Mouse (Mus musculus) hindbrain, embryonic 12.5 days (tissue): Measurements from ENCODE around the gene Paqr7. TPM values are rescaled to one million over a fixed set of nuclear protein-coding genes. Genes with fewer than 3 reads are reported as not detected.

Experiments used
- ATAC-seq: fragments of 200-750 bp; cut with Nextera tagmentation; 2 replicates; pipeline ENCODE4 v1.8.0; 2017; ENCODE audit warnings: moderate TSS enrichment; ENCODE audit not compliant: low FRiP score
- H3K27ac ChIP-seq: fragments of 300-500 bp; sonication (generic); 2 replicates; pipeline ENCODE4 v1.5.1; 2016; ENCODE audit warnings: mild to moderate bottlenecking
- H3K27me3 ChIP-seq: fragments of 300-500 bp; sonication (generic); 2 replicates; pipeline ENCODE4 v1.6.1; 2016; ENCODE audit warnings: mild to moderate bottlenecking
- H3K36me3 ChIP-seq: fragments of 300-500 bp; sonication (generic); 2 replicates; pipeline ENCODE4 v1.6.1; 2016; ENCODE audit warnings: mild to moderate bottlenecking
- H3K4me1 ChIP-seq: fragments of 300-500 bp; sonication (generic); 2 replicates; pipeline ENCODE4 v1.6.1; 2016
- H3K4me2 ChIP-seq: fragments of 300-500 bp; sonication (generic); replicated peaks from 2 replicates; pipeline ENCODE4 v1.6.1; 2016; ENCODE audit warnings: mild to moderate bottlenecking
- H3K4me3 ChIP-seq: fragments of 300-500 bp; sonication (generic); 2 replicates; pipeline ENCODE4 v1.5.1; 2016; ENCODE audit warnings: mild to moderate bottlenecking
- H3K9ac ChIP-seq: fragments of 300-500 bp; sonication (generic); 2 replicates; pipeline ENCODE4 v1.6.1; 2016; ENCODE audit warnings: mild to moderate bottlenecking, moderate library complexity
- H3K9me3 ChIP-seq: fragments of 300-500 bp; sonication (generic); replicated peaks from 2 replicates; pipeline ENCODE4 v1.6.1; 2016; ENCODE audit warnings: mild to moderate bottlenecking
- WGBS: fragments of 180-500 bp; shearing (Covaris S2); methylation state at CpG from one replicate; pipeline ENCODE4 v1.1.7; 2016; 5-methylcytosine and 5-hydroxymethylcytosine counted together
- polyA plus RNA-seq: library from polyadenylated mRNA; unstranded; fragments of >200 nt; fragmentation: Nextera tagmentation; extraction: Ambion mirVana; gene quantifications from 2 replicates; pipeline ENCODE4 v1.2.1, GENCODE M21; 2016

Paqr7 gene
- polyA plus RNA-seq: 9.7 and 9.8 TPM in 2 replicates

DNA sequence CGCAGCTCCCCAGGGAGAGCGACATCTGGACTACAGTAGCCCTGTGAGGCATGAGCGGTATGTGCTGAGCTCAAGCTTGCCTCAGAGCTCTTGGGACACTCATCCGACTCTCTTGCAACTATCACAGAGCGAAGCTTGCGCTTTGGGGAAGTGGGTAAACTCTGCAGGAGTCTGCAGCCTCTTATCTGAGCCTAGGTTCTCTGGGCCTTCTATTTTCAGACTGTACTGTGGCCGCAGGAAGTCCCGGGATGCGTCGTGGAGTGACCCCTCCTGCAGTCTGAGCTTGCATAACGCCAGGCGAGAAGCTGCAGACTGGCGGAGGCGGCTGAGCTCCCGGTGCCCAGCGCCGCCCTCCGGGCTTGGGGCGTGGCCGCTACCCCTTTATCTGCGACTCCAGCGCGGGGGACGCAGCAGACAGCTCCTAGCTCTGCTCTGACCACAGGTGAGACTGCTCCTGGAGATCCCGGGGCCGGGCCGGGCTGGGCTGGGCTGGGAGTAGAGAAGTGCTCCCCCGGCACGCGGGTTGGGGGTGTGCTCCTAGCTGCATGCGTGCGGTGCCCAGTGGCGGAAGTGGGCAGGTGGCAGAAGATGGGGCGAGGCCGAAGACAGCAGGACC, at the start of gene Paqr7:
Gene Paqr7, plus strand, starts transcription at position 103 of the 616 bp plus-strand sequence.
- no peaks in the 10 kb centered on the region for H3K36me3 ChIP-seq
- H3K9ac ChIP-seq: peak within 1 kb of the TSS; percentile 66
- peaks cover 29% of the 10 kb centered on the region for H3K4me1 ChIP-seq
- peak within 1 kb of the TSS; percentile 40 for H3K27ac ChIP-seq
- 3% methylated on average over 35 of the region's 35 CpGs for WGBS
- H3K4me3 ChIP-seq: peak within 1 kb of the TSS; percentile 56
- no peaks in the 10 kb centered on the region for H3K9me3 ChIP-seq
- no peaks in the 10 kb centered on the region for H3K27me3 ChIP-seq
- peak; percentile 64 for ATAC-seq
- peak within 1 kb of the TSS; percentile 99 for H3K4me2 ChIP-seq

DNA sequence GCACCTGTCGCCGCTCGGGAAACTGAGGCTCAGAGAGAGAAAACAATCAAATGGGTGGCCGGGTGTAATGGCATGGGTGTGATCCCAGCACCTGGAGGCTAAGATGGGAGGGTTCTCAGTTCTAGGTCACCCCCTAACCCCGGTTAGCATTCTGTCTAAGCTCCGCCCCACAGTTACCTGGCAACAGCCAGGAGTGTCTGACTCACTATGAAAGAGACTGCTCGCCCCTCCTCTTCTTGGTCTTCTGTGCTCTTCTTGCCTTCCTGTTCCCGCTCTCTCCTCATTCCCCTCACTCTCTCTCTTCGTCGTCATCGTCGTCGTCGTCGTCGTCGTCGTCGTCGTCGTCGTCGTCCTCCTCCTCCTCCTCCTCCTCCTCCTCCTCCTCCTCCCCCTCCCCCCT, 48.5 kb upstream of the Paqr7 start:
- Histone ChIP-seq H3K4me3 (no peak overlapping the region), H3K27ac (no peak overlapping the region), H3K9me3 (no peaks in the 10 kb centered on the region), H3K4me2 (no peak overlapping the region), H3K27me3 (no peaks in the 10 kb centered on the region), H3K4me1 (peaks cover 40% of the 10 kb centered on the region), H3K9ac (no peak overlapping the region), H3K36me3 (no peaks in the 10 kb centered on the region)
- 52% methylated on average over 20 of the region's 23 CpGs for WGBS
- ATAC-seq: no peak

DNA sequence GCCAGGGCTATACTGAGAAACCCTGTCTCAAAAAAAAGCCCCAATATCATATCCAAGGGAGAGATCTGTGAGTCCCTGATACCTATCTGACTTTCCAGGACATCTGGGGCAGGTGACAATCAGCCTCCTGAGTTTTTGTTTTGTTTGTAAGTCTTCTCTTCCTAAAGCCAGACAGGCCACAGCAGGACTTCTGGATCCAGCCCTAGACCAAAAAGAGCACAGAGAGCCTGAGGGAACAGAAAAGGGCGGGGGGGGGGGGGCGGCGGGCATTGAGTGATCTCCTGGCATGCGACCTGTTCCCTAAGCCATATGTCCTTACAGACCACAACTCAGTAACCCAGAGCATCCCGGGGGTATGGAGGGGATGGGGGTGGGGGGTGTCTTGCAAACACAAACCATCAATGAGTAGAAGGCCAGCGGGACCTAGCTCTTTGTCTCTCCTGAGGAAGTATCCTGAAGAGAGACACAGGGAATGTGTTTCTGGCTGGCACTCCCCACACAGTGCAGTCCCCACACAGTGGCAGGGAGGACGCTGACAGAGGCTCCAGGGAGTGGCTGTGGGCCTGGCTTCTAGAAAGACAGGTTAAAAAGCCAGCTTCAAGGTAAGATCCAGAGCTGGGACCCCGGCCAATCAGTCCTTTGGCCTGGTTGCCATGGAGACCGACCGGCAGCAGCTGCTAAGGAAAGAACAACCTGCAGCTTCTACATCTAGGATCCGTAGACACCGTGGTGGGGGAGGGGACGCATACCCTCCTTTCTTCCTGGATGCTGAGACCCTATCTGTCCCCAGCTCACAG, 46.7 kb upstream of the Paqr7 start:
- Histone ChIP-seq H3K4me3 (no peak overlapping the region), H3K9me3 (no peaks in the 10 kb centered on the region), H3K4me1 (peaks cover 45% of the 10 kb centered on the region), H3K36me3 (no peaks in the 10 kb centered on the region), H3K27me3 (peaks cover 7% of the 10 kb centered on the region), H3K4me2 (peak overlapping the region; percentile 33; the same call in 1 of the 2 replicates), H3K27ac (peak overlapping the region; percentile 95), H3K9ac (no peak overlapping the region)
- 10% methylated on average over 10 of the region's 13 CpGs for WGBS
- ATAC-seq: peak; percentile 60

DNA sequence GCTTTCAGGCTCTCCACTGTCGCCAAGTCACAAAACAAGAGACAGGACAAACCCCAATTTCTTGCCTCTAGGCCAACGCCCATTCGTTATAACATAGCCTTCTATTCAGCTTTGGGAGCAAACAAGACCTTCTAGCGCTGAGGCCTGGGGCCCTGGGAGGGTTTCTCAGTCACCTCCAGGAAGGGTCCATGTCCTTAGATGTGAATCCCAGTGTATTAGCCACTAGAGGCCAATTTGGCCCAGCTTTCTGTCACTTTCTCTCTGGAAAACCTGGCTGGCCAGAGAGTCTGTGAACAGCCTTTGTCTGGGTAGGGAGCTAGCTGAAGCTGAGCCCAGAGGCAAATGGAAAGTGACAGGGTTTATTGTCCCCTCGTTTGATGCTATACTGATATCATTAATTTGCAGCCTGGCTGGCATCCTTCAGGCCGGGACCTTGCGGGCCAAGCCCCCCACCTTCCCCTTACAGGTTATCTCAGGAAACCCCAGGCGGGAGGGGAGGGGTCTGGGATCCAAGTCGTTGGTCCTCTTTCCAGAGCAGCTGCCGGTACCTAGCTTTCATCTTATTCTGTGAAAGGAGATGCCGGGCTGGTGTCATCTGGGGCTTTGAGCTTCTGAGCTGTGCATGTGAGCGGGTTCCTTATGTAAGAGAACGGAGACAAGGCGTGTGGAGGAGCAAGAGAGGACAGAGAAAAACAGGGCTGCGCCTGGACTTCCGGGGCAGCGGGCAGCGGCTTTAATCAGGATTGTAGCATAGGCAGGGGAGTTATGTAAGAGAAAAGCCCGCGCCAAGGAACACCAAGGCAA, 45.9 kb upstream of the Paqr7 start:
- Histone ChIP-seq H3K9me3 (no peaks in the 10 kb centered on the region), H3K36me3 (no peaks in the 10 kb centered on the region), H3K4me1 (peaks cover 42% of the 10 kb centered on the region), H3K27me3 (peaks cover 11% of the 10 kb centered on the region), H3K27ac (peak overlapping the region; percentile 95), H3K9ac (peak overlapping the region; percentile 35), H3K4me2 (peak overlapping the region; percentile 33), H3K4me3 (no peak overlapping the region)
- WGBS: 13% methylated on average over 20 of the region's 20 CpGs
- ATAC-seq: peak; percentile 35

DNA sequence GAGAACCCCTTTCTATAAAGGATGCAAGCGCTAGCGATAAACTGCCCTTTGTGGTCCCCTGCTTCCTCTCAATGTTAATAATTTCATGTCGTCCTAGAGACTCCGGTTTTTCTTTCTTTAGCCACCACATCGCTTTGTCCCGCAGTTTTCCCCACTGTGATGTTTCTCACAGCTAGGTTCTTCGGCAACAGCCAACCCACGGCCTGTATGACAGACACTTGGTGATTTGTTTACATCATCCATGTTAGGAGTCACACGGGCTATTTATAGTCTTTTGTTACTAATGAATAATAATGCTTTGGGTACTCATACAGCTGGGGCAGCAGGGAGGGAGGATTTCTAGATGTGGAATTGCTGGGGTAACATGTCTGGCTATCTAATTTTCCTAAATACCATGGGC, 45.0 kb upstream of the Paqr7 start:
- Histone ChIP-seq H3K27me3 (peaks cover 11% of the 10 kb centered on the region), H3K27ac (peak overlapping the region; percentile 95; the same call in 1 of the 2 replicates), H3K9me3 (no peaks in the 10 kb centered on the region), H3K36me3 (no peaks in the 10 kb centered on the region), H3K4me3 (no peak overlapping the region), H3K4me2 (peak overlapping the region; percentile 33; the same call in 1 of the 2 replicates), H3K9ac (no peak overlapping the region), H3K4me1 (peaks cover 36% of the 10 kb centered on the region)
- ATAC-seq: no peak
- 56% methylated on average over 9 of the region's 9 CpGs for WGBS

DNA sequence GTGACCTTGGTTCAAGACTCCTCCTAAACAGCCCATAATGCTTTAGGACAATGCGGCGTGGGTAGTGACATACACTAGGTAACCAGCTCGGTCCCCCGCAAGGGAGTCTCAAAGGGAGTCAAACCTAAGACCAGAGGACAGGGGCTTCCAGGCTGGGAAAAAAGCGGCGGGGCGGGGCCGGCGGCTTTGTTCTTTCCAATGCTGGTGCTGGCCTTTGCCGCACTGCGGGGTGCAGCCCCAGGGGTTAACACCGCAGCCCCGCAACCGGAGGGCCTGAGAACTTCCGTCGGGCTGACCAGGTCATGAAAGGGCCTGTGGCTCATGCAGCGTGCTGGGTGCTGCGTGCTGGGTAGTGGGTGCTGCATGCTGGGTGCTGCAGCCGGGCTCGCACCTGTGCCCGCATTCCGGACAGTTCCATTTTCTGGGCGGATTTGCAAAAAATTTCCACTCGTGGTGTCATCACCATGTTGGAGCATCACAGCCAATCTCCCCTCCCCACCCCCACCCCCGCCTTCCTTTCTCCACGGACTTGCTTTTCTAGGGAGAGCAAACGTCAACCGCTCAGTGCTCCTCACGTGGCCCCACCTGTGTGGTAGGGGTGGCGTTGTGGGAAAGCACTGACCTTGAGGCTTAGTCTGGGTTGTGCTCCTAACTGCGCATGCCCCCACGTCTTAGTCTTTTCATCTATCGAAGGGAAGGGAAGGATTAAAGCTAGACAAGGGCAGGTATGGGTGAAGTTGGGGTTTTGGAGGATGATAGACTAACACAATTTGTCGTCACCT, 42.7 kb upstream of the Paqr7 start:
- Histone ChIP-seq H3K27me3 (peaks cover 11% of the 10 kb centered on the region), H3K4me1 (peaks cover 33% of the 10 kb centered on the region), H3K4me2 (peak overlapping the region; percentile 32), H3K9me3 (no peaks in the 10 kb centered on the region), H3K27ac (no peak overlapping the region), H3K9ac (peak overlapping the region; percentile 29; the same call in 1 of the 2 replicates), H3K36me3 (no peaks in the 10 kb centered on the region), H3K4me3 (0 out of 2 replicates have a peak overlapping the region, but pooled peaks have one; percentile 8)
- ATAC-seq: no peak
- WGBS: 22% methylated on average over 34 of the region's 34 CpGs

DNA sequence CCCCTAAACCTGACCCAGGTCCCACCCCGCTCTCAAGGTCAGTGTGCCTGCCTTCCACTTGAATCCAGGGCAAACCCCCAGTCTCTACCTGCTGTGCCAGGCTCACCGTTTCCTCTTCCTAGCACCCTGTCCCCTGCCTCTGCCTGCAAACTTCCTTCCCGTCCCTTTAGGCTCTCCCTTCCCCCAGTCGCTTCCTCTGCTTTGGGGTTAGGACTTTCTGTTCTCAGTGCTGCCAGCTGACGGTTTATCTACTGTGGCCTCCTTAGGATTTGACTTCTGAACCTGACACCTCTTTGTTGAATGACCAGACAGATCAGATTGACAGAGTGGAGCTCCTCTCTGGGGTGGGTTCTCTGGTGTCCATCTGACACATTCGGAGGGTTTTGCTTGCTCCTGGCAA, 41.2 kb upstream of the Paqr7 start:
- H3K27ac ChIP-seq: no peak overlapping the region
- no peaks in the 10 kb centered on the region for H3K36me3 ChIP-seq
- no peaks in the 10 kb centered on the region for H3K9me3 ChIP-seq
- no peak overlapping the region for H3K4me2 ChIP-seq
- 41% methylated on average over 6 of the region's 6 CpGs for WGBS
- no peak overlapping the region for H3K4me3 ChIP-seq
- peaks cover 11% of the 10 kb centered on the region for H3K27me3 ChIP-seq
- H3K9ac ChIP-seq: no peak overlapping the region
- peaks cover 18% of the 10 kb centered on the region for H3K4me1 ChIP-seq
- no peak for ATAC-seq

DNA sequence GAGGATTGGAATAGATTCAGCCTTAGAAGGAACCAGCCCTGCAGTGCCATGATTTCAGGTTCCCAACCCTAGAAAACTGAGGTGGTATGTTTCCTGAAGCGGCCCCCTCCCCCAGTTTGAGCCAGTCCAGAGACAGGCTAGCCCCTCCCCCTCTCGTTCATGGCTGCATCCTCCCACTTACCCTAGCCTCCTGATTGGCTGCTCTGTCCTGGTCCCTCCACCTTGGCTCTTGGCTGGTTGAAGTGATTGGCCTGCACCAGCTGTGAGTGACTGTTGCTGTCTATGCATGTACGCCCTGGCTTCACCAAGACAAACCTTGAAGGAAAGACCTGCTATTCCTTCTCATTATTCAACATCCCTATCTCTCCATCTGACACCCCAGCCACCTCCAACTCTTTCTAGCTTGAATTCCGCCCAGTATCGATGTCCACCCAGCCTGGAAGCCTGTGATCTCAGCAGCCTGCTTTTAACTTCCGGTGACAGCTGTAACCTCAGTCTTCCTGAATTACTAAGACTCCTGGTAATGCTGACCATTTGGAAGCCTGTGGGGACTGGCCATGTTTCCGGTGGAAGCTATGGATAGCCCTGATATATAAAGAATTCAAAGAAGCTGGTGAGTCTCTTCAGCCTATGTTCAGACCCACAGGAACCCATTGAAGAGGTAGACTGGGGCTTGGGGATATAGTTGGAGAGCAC, 39.2 kb upstream of the Paqr7 start:
- 64% methylated on average over 7 of the region's 7 CpGs for WGBS
- Histone ChIP-seq H3K4me3 (no peak overlapping the region), H3K36me3 (no peaks in the 10 kb centered on the region), H3K9ac (no peak overlapping the region), H3K4me1 (peaks cover 5% of the 10 kb centered on the region), H3K4me2 (no peak overlapping the region), H3K9me3 (no peaks in the 10 kb centered on the region), H3K27ac (no peak overlapping the region), H3K27me3 (peaks cover 11% of the 10 kb centered on the region)
- ATAC-seq: no peak

DNA sequence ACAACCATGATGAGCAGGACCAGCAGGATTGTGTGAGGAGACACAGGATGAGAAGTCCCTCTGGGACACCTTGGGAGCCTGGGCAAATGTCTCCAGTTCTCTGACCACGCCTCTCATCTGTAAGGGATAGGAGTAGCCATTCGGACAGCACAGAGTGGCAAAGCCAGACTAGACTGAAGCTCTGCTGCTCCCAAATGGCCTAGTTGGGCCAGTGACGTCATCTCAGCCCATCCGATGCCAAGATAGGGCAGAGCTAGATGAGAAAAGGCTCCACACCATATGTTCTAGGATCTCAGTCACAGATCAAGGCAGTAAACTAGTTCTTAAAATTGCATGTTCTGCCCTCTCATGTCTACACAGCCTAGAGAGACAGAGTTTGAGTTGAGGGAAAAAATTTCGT, 37.6 kb upstream of the Paqr7 start:
- Histone ChIP-seq H3K4me2 (no peak overlapping the region), H3K9me3 (no peaks in the 10 kb centered on the region), H3K27me3 (peaks cover 6% of the 10 kb centered on the region), H3K9ac (no peak overlapping the region), H3K4me1 (peaks cover under 1% of the 10 kb centered on the region), H3K36me3 (no peaks in the 10 kb centered on the region), H3K27ac (no peak overlapping the region), H3K4me3 (no peak overlapping the region)
- ATAC-seq: no peak
- WGBS: 85% methylated on average over 5 of the region's 5 CpGs

DNA sequence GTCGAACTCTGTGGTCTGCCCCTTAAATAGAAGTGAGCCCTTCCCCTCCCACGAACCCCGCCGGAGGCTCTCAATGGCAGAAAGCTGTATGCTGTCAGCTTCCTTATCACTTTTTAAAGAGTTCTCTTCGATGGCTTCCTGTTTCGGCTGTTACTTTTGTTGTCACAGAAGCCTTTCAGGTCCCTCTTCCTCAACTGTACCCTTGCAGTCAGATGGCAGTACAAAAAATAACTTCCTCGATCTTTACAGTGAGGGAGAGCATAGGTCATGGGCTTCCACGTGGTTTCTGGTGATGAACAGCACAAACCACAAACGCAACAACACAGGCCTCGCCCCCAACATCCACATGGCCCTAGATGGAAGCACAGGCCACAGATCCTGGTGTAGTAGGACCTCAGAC, 36.2 kb upstream of the Paqr7 start:
- Histone ChIP-seq H3K36me3 (no peaks in the 10 kb centered on the region), H3K4me2 (no peak overlapping the region), H3K27me3 (peaks cover 2% of the 10 kb centered on the region; the same call in 1 of the 2 replicates), H3K27ac (no peak overlapping the region), H3K4me1 (no peaks in the 10 kb centered on the region), H3K4me3 (no peak overlapping the region), H3K9me3 (no peaks in the 10 kb centered on the region), H3K9ac (no peak overlapping the region)
- ATAC-seq: no peak
- 84% methylated on average over 10 of the region's 10 CpGs for WGBS

DNA sequence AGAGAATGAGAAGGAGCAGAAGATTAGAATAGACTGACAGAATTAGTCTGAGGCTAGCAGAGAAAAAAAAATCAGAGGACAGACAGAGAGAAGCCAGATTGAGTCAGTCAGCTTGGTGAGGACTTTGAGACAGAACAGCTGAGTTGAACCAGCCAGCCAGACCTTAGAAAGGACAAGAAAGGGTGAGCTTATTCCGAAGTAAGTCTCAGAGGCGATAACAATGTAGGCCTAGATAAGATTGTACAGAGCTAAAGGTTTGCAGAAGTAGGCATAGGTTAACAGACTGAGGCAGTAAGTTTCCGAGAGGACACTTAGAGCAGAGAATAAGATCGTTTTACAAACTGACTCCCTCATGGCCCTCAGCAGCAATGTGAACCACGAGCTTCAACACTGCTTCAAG, 35.2 kb upstream of the Paqr7 start:
- H3K27me3 ChIP-seq: no peaks in the 10 kb centered on the region; the same call in 1 of the 2 replicates
- no peaks in the 10 kb centered on the region for H3K9me3 ChIP-seq
- ATAC-seq: no peak
- H3K4me2 ChIP-seq: no peak overlapping the region
- H3K27ac ChIP-seq: no peak overlapping the region
- no peak overlapping the region for H3K4me3 ChIP-seq
- no peaks in the 10 kb centered on the region for H3K36me3 ChIP-seq
- WGBS: 89% methylated on average over 5 of the region's 5 CpGs
- peaks cover 8% of the 10 kb centered on the region for H3K4me1 ChIP-seq
- H3K9ac ChIP-seq: no peak overlapping the region
